Mouse (Mus musculus) lung, adult 2 months (tissue): ENCODE measurements around the gene Msrb2.

Source experiments
- CTCF ChIP-seq: fragments of 200-500 bp; IDR thresholded peaks from 2 replicates; pipeline ENCODE4 v1.5.1; 2011; ENCODE audit warnings: mild to moderate bottlenecking, low read length, control low read depth; ENCODE audit not compliant: insufficient read depth
- POLR2A ChIP-seq: fragments of 200-500 bp; IDR thresholded peaks from 2 replicates; pipeline ENCODE4 v1.6.1; 2011; ENCODE audit warnings: low read depth, mild to moderate bottlenecking, control low read depth, low read length, borderline replicate concordance; ENCODE audit errors: extremely low read depth

DNA sequence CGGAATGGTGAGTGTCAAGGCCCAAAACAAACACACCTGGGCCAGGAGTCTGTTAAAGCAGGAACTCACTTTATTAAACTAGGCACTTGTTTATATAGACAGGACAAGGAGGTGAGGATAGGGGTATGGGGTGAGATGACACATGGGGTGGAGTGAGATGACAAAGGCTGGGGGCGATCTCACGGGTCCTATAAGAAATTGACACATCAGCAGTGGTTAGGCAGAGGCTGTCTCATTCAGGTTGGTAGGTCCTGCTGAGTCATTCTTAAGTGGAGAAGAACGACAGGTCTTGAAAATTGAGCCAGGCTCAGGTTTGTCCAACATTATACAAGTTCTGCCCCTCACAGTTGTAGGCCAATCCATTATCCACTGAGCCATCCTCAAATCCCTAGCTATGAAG is 43.4 kb upstream of the Msrb2 start:
- TF ChIP-seq POLR2A: no peak
- TF ChIP-seq CTCF: no peak
